Mouse (Mus musculus) kidney, adult 2 months (tissue): ENCODE data around the gene Rnf41.

Source experiments
- CTCF ChIP-seq: fragments of 200-500 bp; conservative IDR thresholded peaks from 2 replicates; pipeline ENCODE4 v1.5.1; 2011; ENCODE audit warnings: low read depth, mild to moderate bottlenecking, control low read depth, low read length, moderate library complexity, mixed read lengths; ENCODE audit not compliant: insufficient read depth, insufficient read length
- POLR2A ChIP-seq: fragments of 200-500 bp; IDR thresholded peaks from one replicate; pipeline ENCODE4 v1.6.1; 2011; ENCODE audit warnings: low read depth, low read length, control low read depth

GRCm38 (mm10) chr10:128361836-128362235 lies 49.6 kb upstream of the Rnf41 start:
- TF ChIP-seq CTCF (no peak), POLR2A (no peak)
